Mouse (Mus musculus): ENCODE data around the gene Fgl2. TPM values are rescaled to one million over a fixed set of nuclear protein-coding genes. Genes with fewer than 3 reads are reported as not detected.

The Fgl2 gene
- polyA plus RNA-seq, 1 experiment from 2014 or later = 13.0 TPM

DNA sequence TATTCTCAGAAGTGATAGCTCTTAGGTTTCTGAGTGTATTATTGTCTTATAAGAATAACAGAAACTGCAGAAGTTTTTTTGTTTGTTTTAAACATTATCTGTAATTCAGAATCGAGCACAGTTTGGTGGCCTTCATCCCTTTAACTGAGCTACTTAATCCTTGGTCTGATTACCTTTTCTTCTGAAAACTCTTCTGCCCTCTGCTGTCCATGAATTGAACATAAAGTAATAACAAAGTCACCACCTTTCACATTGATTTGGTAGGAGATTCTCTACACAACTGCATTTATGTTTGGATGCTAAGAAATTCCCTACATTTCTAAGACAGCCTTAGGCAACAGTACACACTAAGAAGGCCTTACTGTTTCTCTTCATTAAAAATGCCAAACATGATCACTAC lies 48.2 kb downstream of the Fgl2 start:
- Histone ChIP-seq H3K9me3 (no peaks in the 10 kb centered on the region), H3K4me3 (replicated peaks) (no peak overlapping the region), H3K27ac (no peak overlapping the region), H3K36me3 (no peaks in the 10 kb centered on the region), H3K27me3 (replicated peaks) (no peaks in the 10 kb centered on the region), H3K9ac (no peak overlapping the region), H3K4me1 (no peaks in the 10 kb centered on the region; the same call in 1 of the 2 replicates), H3K4me2 (no peak overlapping the region)
- WGBS = 18% methylated on average over 1 of the region's 1 CpGs
- no peak for ATAC-seq (ENCODE audit: insufficient read depth, low FRiP score, low read depth)

DNA sequence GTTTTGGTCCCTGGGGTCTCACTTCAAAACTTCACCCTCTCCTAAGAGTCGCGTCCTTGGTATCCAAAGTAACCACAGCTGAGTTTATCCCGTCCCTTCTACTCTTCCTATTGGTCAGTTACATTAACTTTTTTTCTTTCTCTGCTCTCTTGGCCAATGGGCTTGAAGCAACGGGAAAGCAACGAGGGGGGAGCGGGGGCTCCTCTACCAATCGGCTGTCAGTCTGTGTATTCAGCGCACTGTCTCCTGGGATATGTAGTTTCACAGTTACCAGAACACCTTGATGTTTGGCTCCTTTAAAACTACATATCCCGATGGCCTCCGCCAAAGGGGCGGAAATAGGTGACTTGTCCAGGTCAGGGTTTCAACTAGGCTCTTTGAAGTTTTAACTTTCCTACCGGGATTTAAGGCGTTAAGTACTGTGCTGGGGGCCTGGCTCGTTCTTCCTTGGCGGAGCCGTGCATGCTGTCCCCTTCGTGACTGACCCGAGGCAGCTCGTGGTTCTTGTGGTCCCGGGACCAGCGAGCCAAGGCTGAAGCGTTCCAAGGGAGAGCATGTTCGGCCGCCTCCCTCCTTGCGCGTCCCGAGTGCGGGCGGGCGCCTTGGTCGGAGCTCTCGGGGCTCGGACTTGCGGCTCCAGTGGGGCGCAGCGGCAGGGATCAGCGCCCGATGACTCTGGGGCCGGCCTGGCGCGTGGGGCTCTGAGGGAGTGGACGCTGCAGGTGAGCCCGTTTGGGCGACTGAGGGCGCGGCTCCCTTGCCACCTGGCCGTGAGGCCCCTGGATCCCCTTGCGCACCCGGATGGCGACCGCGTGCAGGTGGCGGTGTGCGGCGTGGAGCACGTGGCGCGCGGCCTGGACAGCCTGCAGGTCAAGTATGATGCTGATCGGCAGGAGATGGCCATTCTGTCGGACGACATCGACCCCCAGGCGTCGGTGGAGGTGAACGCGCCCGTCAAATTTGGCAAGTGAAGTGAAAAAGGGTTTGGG lies 52.5 kb downstream of the Fgl2 start, which contains the start of the genes Ccdc146 and Fam185a:
Gene Ccdc146 (minus strand): TSS at position 64 of the 989 bp plus-strand sequence.
Gene Fam185a (plus strand): TSS at position 345 of the 989 bp plus-strand sequence.
- Histone ChIP-seq H3K4me1 (peaks cover 7% of the 10 kb centered on the region; the same call in 1 of the 2 replicates), H3K27ac (peak within 1 kb of the TSS; percentile 72), H3K36me3 (no peaks in the 10 kb centered on the region), H3K4me2 (peak within 1 kb of the TSS; percentile 97), H3K9me3 (no peaks in the 10 kb centered on the region), H3K9ac (peak within 1 kb of the TSS; percentile 86), H3K27me3 (replicated peaks) (no peaks in the 10 kb centered on the region), H3K4me3 (replicated peaks) (peak within 1 kb of the TSS; percentile 94)
- under 1% methylated on average over 68 of the region's 68 CpGs for WGBS
- peak; percentile 100 for ATAC-seq (ENCODE audit: insufficient read depth, low FRiP score, low read depth)

DNA sequence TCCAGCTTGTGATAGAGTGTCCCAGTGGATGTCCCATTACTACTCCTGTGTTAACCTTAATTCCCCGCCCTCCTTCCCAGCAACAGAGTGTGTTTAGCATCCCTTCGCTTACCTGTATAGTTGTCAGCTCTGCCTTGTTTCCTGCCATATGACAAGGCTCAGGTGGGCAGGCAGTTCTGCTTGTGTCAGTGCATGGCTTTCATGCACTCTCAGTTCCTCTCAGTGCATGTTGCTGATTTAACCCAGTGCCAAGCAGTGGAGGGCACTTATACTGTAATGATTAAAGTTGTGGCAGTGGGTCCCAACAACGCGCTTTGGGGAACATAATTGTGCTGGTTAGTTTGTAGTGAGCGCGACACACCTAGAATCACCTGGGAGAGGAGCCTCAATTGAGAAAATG lies 54.2 kb downstream of the Fgl2 start:
- H3K36me3 ChIP-seq = no peaks in the 10 kb centered on the region
- H3K9me3 ChIP-seq = no peaks in the 10 kb centered on the region
- ATAC-seq (ENCODE audit: insufficient read depth, low FRiP score, low read depth) = no peak
- peaks cover 7% of the 10 kb centered on the region; the same call in 1 of the 2 replicates for H3K4me1 ChIP-seq
- no peak overlapping the region for H3K9ac ChIP-seq
- peak overlapping the region; percentile 97 for H3K4me2 ChIP-seq
- no peaks in the 10 kb centered on the region for H3K27me3 ChIP-seq (replicated peaks)
- 96% methylated on average over 6 of the region's 6 CpGs for WGBS
- H3K27ac ChIP-seq = no peak overlapping the region
- H3K4me3 ChIP-seq (replicated peaks) = no peak overlapping the region

Other genes with a start within 250 kb of the Fgl2 start
- 2.5 and 2.9 TPM in 2 replicates for gene Gsap, start 186.4 kb upstream of the Fgl2 start, polyA plus RNA-seq (2015; fragmentation: Nextera tagmentation; extraction: Ambion mirVana)
- 0.35 and 0.62 TPM in 2 replicates for gene Ccdc146, start 52.0 kb downstream of the Fgl2 start, polyA plus RNA-seq (2015; fragmentation: Nextera tagmentation; extraction: Ambion mirVana)
- 8.8 and 9.0 TPM in 2 replicates for gene Fam185a, start 52.3 kb downstream of the Fgl2 start, polyA plus RNA-seq (2015; fragmentation: Nextera tagmentation; extraction: Ambion mirVana)
- gene Lrrc17, start 170.9 kb downstream of the Fgl2 start, polyA plus RNA-seq (2015; fragmentation: Nextera tagmentation; extraction: Ambion mirVana) = 55.3 and 57.7 TPM in 2 replicates

Data from stomach, embryonic 15.5 days (tissue).